Mouse (Mus musculus) kidney, embryonic 14.5 days (tissue): ENCODE measurements around the gene Zbtb17. TPM values are rescaled to one million over a fixed set of nuclear protein-coding genes. Genes with fewer than 3 reads are reported as not detected.

ENCODE experiments used
- ATAC-seq: fragments of 200-750 bp; cut with Nextera tagmentation; 2 replicates; pipeline ENCODE4 v1.8.0; 2017; ENCODE audit warnings: moderate number of reproducible peaks, mild to moderate bottlenecking, moderate TSS enrichment, moderate library complexity; ENCODE audit not compliant: low FRiP score, low TSS enrichment
- H3K27ac ChIP-seq: fragments of 300-500 bp; sonication (generic); 2 replicates; pipeline ENCODE4 v1.5.1; 2014; ENCODE audit warnings: low read depth, mild to moderate bottlenecking, low read length, moderate library complexity, mixed read lengths
- H3K27me3 ChIP-seq: fragments of 300-500 bp; sonication (generic); 2 replicates; pipeline ENCODE4 v1.6.1; 2014; ENCODE audit warnings: mild to moderate bottlenecking, low read length; ENCODE audit not compliant: control insufficient read depth, insufficient read depth
- H3K36me3 ChIP-seq: fragments of 300-500 bp; sonication (generic); 2 replicates; pipeline ENCODE4 v1.6.1; 2014; ENCODE audit warnings: low read length, mixed read lengths; ENCODE audit not compliant: control insufficient read depth, insufficient read depth
- H3K4me1 ChIP-seq: fragments of 300-500 bp; sonication (generic); 2 replicates; pipeline ENCODE4 v1.6.1; 2014; ENCODE audit warnings: low read length, mixed read lengths; ENCODE audit not compliant: control insufficient read depth, insufficient read depth
- H3K4me2 ChIP-seq: fragments of 300-500 bp; sonication (generic); replicated peaks from 2 replicates; pipeline ENCODE4 v1.6.1; 2014; ENCODE audit warnings: low read depth, mild to moderate bottlenecking, low read length
- H3K4me3 ChIP-seq: fragments of 300-500 bp; sonication (generic); 2 replicates; pipeline ENCODE4 v1.5.1; 2014; ENCODE audit warnings: mild to moderate bottlenecking, low read length
- H3K9ac ChIP-seq: fragments of 300-500 bp; sonication (generic); 2 replicates; pipeline ENCODE4 v1.6.1; 2014; ENCODE audit warnings: low read depth, mild to moderate bottlenecking, low read length, moderate library complexity
- H3K9me3 ChIP-seq: fragments of 300-500 bp; sonication (generic); 2 replicates; pipeline ENCODE4 v1.6.1; 2016; ENCODE audit warnings: low read length; ENCODE audit not compliant: control insufficient read depth
- WGBS: fragments of 180-500 bp; shearing (Covaris S2); extraction: QIAGEN DNeasy Blood & Tissue Kit; methylation state at CpG from one replicate; pipeline ENCODE4 v1.1.7; 2014; 5-methylcytosine and 5-hydroxymethylcytosine counted together
- polyA plus RNA-seq: library from polyadenylated mRNA; unstranded; fragments of >200 nt; fragmentation: Nextera tagmentation; extraction: Ambion mirVana; gene quantifications from 2 replicates; pipeline ENCODE4 v1.2.1, GENCODE M21; 2014

Gene Zbtb17
- polyA plus RNA-seq, 1 experiment from 2014 or later = 37.3 TPM

DNA sequence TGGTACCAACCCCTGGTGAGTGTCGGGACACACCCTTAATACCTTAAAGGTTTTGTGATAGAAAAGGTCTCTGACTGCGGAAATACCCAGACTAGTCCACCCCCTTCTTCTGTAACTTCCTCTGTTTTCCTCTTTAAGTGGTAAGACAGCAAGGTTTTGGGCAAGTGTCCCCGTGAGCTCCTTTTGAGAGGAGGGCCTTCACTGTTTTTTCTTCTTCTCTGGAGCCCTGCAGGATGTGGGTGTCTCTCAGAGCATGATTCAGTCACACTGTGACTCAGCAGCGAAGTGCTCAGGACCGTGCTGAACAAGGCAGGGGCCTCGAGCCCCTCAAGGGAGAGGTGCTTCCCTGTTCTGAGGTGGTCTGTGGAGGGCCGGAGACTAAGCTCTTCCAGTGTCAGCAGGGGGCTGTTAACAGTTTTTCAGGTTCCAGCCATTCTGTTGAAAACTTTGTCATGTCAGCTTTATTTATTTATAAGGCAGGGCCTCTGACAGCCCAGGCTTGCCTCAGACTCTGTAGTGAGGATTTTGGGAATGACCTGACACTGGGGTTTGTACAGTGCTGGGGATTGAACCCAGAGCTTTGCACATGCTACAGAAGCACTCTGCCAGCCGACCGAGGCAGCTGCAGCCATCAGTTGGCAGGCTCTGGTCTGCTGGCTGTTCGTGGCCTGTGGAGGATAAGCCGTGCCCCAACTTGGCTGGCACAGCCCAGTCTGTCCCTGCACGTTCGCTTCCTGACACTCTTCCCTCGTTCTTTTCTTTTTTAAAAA lies 10.3 kb downstream of the Zbtb17 start:
- H3K4me2 ChIP-seq = no peak overlapping the region
- peaks cover 21% of the 10 kb centered on the region for H3K4me1 ChIP-seq
- H3K36me3 ChIP-seq = peaks cover 21% of the 10 kb centered on the region; the same call in 1 of the 2 replicates
- no peaks in the 10 kb centered on the region for H3K27me3 ChIP-seq
- ATAC-seq = no peak
- no peak overlapping the region for H3K4me3 ChIP-seq
- no peaks in the 10 kb centered on the region for H3K9me3 ChIP-seq
- H3K27ac ChIP-seq = no peak overlapping the region
- 78% methylated on average over 14 of the region's 14 CpGs for WGBS
- H3K9ac ChIP-seq = no peak overlapping the region

DNA sequence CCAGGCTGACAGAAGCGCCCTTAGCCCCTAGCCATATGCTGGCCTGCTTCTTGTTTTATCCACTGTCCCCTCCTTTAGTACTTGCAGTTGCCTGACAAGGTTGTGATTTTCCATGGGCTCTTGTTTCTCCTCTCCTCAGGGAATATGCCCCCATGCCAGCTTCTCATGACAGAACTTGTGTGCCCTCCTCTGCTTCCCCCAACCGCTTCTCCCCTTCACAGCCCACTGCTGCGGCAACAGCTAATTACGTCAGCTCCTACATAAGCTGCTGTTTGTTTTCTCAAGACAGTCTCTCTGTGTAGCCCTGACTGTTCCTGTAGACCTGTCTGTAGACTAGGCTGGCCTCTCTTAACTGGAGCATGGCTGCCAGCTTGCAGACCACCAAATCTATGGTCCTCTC lies 11.1 kb downstream of the Zbtb17 start:
- Histone ChIP-seq H3K4me3 (no peak overlapping the region), H3K27ac (no peak overlapping the region), H3K4me2 (no peak overlapping the region), H3K27me3 (no peaks in the 10 kb centered on the region), H3K9ac (no peak overlapping the region), H3K4me1 (peaks cover 21% of the 10 kb centered on the region), H3K9me3 (no peaks in the 10 kb centered on the region), H3K36me3 (peaks cover 27% of the 10 kb centered on the region; the same call in 1 of the 2 replicates)
- WGBS = 61% methylated on average over 4 of the region's 4 CpGs
- no peak for ATAC-seq

DNA sequence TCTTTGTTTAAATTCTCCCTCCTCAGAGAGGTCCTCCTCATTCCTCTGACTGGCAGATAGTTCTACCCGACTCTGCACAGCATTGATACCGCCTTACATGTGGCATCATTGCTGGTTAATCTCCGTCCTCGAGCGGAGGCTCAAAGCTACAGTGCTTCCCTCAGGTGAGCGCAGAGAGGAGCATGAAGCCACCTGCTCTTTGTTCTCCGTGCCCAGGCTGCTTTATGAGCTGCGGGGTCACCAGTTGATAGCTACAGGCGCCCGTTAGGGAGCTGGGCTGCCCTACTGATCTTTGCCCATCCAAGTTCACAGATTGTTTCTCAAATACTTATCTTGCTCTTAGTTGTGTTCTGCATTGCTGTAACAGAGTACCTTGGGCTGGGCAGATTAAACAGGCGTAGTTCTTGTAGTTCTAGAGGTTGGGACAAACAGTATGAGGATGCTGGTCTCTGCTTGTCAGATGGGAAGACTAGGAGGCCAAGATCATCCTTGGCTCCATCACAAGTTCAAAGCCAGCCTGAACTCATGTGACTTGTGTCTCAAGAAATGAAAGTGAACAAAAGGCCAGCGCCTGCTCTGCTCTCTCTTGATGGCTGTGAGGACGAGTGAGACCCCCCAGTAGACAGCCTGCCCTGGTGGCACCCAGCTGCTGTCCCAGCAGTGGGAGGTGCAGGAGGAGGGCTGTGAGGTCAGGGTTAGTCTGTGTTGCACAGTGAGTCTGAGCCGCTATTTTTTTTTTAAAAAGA lies 11.9 kb downstream of the Zbtb17 start:
- Histone ChIP-seq H3K4me2 (no peak overlapping the region), H3K36me3 (peaks cover 29% of the 10 kb centered on the region; the same call in 1 of the 2 replicates), H3K9ac (no peak overlapping the region), H3K4me1 (peaks cover 21% of the 10 kb centered on the region), H3K9me3 (no peaks in the 10 kb centered on the region), H3K4me3 (no peak overlapping the region), H3K27me3 (no peaks in the 10 kb centered on the region), H3K27ac (no peak overlapping the region)
- ATAC-seq = no peak
- WGBS = 89% methylated on average over 14 of the region's 14 CpGs

DNA sequence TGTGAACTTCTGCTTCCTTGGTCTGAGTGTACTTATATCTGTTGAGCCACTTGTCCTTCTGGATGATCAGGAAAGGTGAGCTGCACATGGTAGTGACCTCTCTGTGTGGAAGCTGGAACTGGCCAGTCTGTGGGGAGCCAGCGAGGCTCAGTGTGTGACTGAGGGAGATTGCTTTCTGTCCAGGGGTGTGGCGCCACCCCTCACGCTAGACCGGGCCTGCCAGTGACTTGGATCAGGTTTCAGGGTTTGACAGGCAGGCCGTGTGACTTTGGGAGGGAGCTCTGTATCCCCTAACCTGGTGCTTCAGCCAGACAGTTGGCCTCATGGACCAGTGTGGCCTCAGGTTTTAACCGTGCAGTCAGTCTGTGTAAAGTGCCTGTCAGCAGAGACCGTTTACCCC lies 13.8 kb downstream of the Zbtb17 start:
- ATAC-seq = peak; percentile 85
- H3K27me3 ChIP-seq = no peaks in the 10 kb centered on the region
- H3K4me3 ChIP-seq = no peak overlapping the region
- H3K4me1 ChIP-seq = peaks cover 21% of the 10 kb centered on the region
- peaks cover 25% of the 10 kb centered on the region for H3K36me3 ChIP-seq
- peak overlapping the region; percentile 31 for H3K9ac ChIP-seq
- no peak overlapping the region for H3K4me2 ChIP-seq
- no peak overlapping the region for H3K27ac ChIP-seq
- H3K9me3 ChIP-seq = no peaks in the 10 kb centered on the region
- 8% methylated on average over 7 of the region's 7 CpGs for WGBS

DNA sequence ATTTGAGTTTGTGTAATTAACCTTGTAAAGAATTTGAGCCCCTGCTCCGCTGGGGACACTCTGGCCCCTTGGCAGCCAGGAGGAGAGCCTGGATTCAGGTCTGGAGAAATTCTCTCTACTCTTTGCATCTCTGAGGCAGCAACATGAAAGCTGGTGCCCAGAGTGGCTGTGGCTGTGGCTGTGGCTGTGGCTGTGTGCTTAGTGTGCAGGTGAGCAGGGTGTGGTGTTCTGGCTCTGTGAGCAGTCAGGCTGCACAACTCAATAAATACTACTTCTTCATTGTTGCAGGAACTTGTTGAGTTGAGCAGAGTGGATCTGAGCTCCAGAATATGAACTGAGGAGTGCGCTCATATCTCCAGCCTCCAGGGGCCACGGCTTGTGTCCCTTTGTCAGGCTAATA lies 14.4 kb downstream of the Zbtb17 start:
- WGBS = 72% methylated on average over 3 of the region's 3 CpGs
- no peak for ATAC-seq
- H3K36me3 ChIP-seq = peaks cover 31% of the 10 kb centered on the region
- H3K4me1 ChIP-seq = peaks cover 21% of the 10 kb centered on the region
- no peak overlapping the region for H3K4me3 ChIP-seq
- no peak overlapping the region for H3K4me2 ChIP-seq
- no peak overlapping the region for H3K9ac ChIP-seq
- no peaks in the 10 kb centered on the region for H3K27me3 ChIP-seq
- H3K9me3 ChIP-seq = no peaks in the 10 kb centered on the region
- H3K27ac ChIP-seq = peak overlapping the region; percentile 4; the same call in 1 of the 2 replicates

DNA sequence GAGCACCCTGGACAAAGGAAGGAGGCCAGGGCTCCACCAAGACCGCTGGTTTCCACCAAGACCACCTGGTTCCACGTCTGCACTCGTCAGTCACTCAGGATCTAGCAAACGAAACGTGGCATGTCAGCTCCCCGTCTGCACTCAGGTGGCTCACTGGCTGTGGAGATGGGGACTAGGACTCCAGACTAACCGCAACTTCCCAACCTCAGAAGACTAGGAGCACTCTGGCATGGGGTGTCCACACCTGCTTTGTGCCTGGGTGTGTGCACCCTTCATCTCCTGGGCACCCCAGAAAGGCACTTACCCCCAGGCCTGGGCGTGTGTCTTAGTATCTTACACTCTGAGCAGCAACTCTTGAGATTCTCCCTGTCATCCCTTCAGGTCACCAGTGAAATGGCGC lies 15.3 kb downstream of the Zbtb17 start:
- Histone ChIP-seq H3K4me3 (no peak overlapping the region), H3K9ac (no peak overlapping the region), H3K27me3 (no peaks in the 10 kb centered on the region), H3K27ac (no peak overlapping the region), H3K4me1 (peaks cover 18% of the 10 kb centered on the region), H3K36me3 (peaks cover 40% of the 10 kb centered on the region), H3K4me2 (no peak overlapping the region), H3K9me3 (no peaks in the 10 kb centered on the region)
- ATAC-seq = no peak
- 94% methylated on average over 9 of the region's 9 CpGs for WGBS

DNA sequence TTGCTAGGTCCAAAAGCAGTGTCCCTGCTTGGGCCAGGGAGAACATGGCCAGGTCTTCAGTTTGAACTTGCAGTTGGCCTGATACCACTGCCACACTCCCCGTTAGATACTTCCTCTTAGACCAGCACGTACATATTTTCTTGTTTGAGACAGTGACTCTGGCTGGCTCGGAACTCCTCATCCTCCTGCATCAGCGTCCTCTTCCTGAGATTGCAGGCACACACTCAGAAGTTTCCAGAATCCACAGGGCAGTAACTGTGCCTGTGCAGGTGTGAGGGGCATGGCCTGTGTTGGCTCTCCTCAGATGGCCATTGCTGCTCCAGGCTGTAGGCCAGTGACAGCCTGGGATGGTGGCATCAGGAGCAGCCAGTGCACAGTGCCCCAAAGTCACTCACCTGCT lies 16.0 kb downstream of the Zbtb17 start:
- H3K9me3 ChIP-seq = no peaks in the 10 kb centered on the region
- no peak overlapping the region for H3K4me3 ChIP-seq
- H3K36me3 ChIP-seq = peaks cover 47% of the 10 kb centered on the region
- H3K4me1 ChIP-seq = peaks cover 16% of the 10 kb centered on the region
- no peak overlapping the region for H3K27ac ChIP-seq
- H3K4me2 ChIP-seq = no peak overlapping the region
- no peak for ATAC-seq
- H3K27me3 ChIP-seq = no peaks in the 10 kb centered on the region
- WGBS = 90% methylated on average over 4 of the region's 4 CpGs
- H3K9ac ChIP-seq = no peak overlapping the region

DNA sequence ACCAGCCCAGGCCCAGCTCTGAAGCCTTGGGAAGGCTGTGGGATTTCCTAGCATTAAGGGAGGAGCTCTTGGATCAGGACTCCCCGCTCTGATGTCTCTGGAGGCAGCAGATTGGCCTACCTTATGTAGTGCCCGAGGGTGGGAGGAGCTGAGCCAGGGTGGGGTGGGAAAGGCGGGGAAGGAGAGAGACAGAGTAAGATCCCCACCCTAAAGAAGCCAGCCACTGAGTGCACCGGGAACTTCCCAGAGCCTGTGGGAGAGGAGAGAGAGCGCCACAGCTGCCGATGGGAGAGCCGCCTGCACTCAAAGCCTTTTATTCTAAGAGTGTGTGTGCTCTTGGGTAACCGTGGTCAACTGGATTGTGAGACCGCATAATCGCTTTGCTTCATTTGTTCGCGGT lies 16.6 kb downstream of the Zbtb17 start:
- Histone ChIP-seq H3K27ac (no peak overlapping the region), H3K36me3 (peaks cover 53% of the 10 kb centered on the region), H3K9me3 (no peaks in the 10 kb centered on the region), H3K9ac (no peak overlapping the region), H3K4me3 (no peak overlapping the region), H3K4me1 (peaks cover 16% of the 10 kb centered on the region), H3K27me3 (no peaks in the 10 kb centered on the region), H3K4me2 (no peak overlapping the region)
- WGBS = 66% methylated on average over 12 of the region's 12 CpGs
- no peak for ATAC-seq

DNA sequence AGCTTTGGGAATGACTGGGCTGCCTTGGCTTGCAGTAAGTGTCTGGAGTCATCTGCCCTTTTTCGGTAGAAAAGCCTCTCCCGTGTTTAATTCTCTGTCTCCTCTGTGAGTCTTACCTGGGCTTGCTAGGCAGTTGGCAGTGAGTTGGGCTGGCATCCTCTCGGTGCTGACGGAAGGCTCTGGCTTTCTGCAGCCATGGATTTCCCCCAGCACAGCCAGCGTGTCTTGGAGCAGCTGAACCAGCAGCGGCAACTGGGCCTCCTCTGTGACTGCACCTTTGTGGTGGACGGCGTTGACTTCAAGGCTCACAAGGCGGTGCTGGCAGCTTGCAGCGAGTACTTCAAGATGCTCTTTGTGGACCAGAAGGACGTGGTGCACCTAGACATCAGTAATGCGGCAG lies 17.1 kb downstream of the Zbtb17 start:
- no peak for ATAC-seq
- no peak overlapping the region for H3K4me3 ChIP-seq
- peaks cover 58% of the 10 kb centered on the region for H3K36me3 ChIP-seq
- H3K9ac ChIP-seq = no peak overlapping the region
- no peaks in the 10 kb centered on the region for H3K9me3 ChIP-seq
- no peak overlapping the region for H3K27ac ChIP-seq
- H3K4me1 ChIP-seq = peaks cover 16% of the 10 kb centered on the region
- H3K4me2 ChIP-seq = no peak overlapping the region
- no peaks in the 10 kb centered on the region for H3K27me3 ChIP-seq
- WGBS = 91% methylated on average over 12 of the region's 12 CpGs
